Mouse (Mus musculus): Measurements from ENCODE around the gene Elovl3.
"Not testable (repeated sequence)": the region's sequence is repeated elsewhere in the genome, so short reads cannot be mapped to it uniquely, and the experiment has no call there.

The Elovl3 gene

DNA sequence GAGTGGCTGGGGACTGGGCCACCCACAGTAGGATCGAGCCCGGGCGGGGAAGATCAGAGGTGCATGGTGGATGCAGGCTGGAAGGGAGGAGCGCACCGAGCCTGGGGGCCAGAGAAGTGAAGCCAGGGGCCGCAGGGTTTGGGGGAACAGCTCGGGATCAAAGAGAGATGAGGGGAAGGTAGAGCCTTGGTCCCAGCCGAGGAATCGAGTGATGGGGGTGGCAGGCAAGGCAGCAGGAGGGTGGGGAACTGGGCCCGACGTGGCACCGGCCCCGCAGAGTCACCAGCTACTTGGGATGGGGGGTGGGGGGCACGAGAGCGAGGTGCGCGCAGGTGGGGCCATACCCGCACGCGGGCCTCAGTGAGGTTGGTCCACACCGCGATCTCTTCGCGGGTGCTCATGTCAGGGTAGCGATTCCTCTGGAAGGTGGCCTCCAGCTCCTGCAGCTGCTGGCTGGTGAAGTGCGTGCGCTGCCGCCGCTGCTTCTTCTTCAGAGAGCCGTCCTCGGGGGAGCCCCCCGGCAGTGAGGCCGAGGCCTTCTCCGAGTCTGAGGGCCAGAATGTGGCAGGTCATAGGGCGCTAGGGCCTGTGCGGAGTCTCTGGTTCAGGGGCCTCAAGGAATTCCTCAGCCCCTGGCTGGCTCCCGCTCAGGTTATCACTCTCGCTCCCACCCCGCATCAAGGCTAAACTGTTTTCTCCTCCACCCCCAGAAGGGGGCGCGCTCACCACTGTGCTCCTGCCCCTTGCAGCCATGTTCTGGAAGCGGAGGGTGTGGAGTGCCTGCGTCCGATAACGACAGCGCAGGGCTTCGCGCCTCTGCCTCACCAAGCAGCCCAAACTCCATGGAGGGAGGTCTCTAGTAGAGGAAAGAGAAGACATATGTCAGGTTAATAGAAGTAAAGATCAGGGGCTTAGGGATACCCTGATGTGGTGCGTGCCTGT lies 5.2 kb downstream of the Elovl3 start:
- peak; percentile 77 to 84 for DNase-seq

DNA sequence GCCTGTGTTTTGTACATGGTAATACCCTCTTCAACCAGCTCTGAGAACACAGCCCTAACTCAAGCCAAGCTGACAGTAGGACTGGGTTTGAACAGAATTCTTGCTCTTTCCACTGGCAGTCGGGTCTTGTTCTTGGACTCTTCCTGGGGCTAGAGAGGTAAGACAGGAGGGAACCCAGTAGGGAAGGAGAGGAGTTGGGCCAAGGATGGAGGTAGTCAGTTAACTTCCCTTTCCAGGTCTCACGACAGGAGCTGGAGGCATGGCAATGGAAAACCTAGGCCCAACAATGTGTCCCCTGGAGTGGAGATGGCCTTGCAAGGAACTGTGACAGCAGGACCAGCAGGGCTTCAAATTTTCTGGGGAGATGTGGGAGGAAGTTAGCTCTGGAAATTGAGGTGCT lies 8.6 kb downstream of the Elovl3 start:
- DNase-seq = no peak

DNA sequence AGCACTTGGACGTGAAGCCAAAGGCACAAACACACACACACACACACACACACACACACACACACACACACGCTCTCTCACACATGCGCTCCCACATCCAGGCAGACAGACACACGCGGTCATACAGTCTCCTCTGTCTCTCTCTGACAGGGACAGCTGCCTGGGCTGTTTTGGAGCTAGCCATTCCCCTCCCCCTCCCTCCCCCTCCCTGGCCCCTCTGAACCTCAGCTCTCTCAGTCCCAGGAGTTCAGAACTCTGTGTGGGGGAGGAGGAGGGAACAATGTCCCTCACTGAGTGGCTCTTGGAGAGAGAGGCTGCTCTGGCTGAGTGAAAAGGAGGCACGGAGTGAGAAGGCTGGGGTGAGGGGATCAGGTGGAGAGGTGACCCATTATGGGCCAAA lies 9.4 kb downstream of the Elovl3 start:
- peak in 1 of 2 experiments; percentile 27 for DNase-seq

DNA sequence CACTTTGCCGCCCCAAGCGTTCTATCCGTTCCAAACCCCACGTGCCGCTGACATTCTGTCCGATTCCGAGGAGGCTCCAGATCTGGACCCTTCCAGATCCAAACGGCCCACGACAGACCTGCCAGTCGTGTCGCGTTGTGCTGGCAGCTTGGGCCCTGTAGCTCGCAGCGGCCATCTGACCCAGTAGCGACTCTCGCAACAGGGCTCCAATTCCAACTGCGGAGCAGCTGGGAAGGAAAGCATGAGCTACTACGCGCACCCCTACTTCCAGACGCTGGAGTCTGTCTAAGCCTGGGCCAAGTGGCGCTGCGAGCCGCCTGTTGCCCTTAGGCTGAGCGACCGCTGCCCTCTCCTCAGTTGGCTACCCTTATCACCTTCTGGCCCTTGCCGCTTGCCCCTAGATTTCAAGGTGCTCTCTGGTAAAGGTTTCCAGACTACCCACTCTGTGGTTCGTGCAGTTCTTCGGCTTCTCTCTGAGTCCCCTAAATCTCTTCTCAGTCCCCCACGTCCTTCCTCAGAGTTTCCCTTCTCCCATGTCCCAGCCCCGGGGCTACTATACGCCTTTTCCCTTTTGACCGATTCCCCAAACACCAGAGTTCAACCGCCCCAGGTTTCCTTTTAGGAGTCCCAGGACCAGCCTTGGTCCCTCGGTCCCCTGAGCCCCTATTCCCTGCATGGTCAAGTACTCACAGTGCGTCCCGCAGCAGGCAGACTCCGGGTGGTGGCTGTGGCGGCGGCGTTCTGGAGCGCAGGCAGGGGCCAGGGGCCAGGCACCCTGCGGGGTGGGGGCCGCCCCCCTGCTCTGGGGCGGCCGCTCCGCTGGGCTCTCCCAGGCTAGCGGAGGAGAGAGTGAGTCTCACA lies 16.0 kb downstream of the Elovl3 start, which contains the start of gene Pitx3:
Pitx3 (minus strand) TSS at position 816 of the 861 bp plus-strand sequence.
- DNase-seq = peak; percentile 17 to 47

DNA sequence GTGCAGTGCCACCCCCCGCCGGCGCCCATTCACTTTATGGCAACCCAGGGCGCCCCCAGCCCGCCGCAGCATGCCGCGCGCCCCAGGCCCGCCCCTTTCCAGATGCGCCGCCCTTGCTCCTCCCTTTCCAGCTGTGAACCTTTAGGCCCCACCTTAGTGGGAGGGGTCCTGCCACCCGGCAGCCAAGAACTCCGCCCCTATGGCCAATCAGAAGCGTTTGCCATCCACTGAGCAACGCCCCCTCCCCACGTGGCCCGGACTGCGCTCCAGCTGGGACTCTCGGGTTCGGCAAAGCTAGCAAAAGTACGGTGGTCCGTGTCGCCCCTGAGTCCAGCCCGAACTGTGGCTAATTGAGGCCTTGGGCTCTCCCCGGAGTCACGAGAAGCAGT lies 16.7 kb downstream of the Elovl3 start:
- DNase-seq = peak; percentile 91 to 92

DNA sequence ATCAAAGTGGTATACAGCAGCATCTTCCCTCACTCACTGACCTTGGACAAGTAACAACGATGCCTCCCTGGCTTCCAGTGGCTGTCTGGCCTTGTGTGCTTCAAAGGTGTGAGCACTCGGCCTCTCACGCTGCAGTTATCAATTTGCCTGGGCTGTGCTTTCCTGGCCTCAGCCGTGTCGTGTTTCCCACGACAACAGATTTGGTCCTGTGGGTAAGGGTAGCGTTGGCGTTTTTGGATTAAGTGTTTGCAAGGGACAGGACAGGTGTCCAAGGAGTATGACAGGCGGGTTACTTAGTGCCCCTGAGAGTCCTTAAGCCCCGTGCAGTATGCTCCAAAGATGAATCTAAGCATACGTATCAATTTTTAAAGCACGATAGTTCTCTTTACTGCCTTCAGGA lies 17.4 kb downstream of the Elovl3 start:
- no peak for DNase-seq

DNA sequence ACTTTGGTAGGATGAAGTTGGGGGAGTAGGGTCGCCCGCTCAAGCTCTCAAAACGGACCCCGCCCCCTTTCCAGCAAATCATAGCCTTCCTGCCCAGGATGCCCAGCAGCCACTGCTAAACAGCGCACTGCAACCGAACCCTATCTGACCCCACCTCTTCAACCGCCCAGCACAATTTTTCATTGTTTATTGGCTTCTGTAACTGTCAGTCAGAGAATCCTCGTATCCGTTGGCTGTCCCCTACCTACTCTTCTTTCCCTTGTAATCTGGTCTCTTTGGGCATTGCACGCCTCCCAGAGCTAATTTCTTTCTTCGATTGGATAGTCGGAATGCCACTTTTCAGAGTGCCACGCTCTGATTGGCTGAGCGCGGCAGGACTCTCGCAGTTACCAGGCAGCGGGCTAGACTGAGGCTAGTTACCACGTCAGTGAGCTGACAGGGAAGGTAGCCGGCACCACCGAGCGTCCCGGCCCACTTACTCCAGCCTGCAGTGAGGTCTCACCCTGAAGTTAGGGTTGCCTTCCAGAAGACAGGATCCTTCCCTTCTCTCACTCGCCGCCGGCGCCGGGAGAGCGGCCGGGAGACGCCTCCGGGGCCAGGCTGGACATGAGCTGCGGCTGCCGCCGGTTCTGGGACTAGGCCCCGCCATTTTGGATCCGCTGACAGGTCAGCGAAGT lies 20.6 kb downstream of the Elovl3 start, which contains the start of gene Gbf1:
Gbf1 (plus strand) TSS at position 383 of the 677 bp plus-strand sequence.
- peak; percentile 95 to 96 for DNase-seq

DNA sequence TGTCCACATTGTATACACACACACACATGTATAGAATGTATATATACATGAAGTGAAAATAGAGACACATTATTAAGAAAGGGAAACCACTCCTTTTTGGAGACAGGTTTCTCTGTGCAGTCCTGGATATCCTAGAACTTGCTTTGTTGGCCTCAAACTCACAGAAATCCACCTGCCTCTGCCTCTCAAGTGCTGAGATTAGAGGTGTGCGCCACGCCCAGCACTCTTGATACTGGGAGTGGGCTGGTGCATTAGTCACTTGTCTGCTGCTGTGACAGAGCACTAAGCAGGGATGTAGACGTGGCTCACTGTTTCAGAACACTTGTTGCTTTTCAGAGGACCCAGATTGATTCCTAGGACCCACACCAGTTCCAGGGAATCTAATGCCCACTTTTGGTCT lies 34.3 kb downstream of the Elovl3 start:
- no peak for DNase-seq

DNA sequence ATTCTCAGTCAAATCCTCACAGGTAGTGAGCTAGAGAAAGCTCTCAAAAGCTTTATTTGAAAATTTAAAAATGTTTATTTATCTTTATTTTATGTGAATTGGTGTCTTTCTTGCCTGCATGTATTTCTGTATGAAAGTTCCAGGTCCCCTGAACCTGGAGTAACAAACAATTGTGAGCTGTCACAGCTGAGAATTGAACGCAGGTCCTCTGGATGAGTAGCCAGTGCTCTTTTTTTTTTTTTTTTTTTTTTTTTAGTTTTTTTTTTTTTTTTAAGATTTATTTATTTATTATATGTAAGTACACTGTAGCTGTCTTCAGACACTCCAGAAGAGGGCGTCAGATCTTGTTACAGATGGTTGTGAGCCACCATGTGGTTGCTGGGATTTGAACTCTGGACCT lies 35.5 kb downstream of the Elovl3 start:
- not testable (repeated sequence) for DNase-seq

DNA sequence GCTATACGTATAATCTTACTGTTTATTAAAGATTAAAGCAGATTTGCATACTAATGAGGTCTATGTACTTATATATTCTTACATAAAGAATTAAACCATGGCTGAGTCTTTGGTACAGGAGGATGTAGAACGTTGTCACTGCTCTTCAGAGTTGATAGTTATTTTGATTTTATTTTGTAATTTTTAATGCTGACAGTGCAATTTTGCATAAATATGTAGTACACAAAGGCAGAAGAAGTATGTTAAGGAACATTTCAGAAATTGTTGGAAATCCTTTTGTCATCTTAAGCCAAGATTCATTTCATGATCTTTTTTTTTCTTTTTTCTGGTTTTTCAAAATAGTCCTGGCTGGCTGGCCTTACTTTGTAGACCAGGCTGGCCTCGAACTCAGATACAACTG lies 37.7 kb downstream of the Elovl3 start:
- no peak for DNase-seq

DNA sequence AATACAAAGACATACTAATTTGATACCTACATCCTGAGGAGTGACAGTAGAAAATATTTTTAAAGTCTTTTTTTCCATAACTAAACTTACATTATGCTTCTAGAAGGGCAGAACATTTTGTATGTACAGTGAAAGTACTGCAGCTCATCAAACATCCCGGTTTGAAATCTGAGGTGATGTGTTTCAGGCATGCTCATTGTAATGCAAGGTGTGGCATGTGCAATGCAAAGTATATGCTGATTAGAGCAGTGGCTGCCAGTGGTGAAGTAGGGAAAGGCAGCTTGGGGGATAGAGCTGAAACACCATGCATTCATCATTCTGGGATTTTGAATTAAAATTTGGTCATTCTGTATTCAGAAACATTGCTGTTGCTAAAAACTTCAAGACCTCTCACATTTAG lies 38.2 kb downstream of the Elovl3 start:
- no peak for DNase-seq

DNA sequence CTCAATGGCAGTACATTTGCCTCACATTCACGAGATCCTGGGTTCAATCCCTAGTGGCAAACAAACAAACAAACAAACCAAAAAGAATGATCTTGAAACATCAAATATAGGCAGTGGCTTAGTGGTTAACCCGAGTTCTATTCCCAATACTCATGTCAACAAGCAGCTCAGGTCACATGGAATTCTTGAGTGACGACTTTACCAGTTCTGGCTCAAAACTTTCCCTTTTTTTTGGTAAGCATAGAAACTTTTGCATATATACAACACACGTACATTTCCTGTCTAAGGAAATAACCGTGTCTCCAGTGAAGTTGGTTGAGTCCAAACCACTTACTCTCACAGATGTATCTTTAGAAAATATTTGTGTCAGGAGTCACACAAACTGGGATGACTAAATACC lies 40.8 kb downstream of the Elovl3 start:
- no peak for DNase-seq

DNA sequence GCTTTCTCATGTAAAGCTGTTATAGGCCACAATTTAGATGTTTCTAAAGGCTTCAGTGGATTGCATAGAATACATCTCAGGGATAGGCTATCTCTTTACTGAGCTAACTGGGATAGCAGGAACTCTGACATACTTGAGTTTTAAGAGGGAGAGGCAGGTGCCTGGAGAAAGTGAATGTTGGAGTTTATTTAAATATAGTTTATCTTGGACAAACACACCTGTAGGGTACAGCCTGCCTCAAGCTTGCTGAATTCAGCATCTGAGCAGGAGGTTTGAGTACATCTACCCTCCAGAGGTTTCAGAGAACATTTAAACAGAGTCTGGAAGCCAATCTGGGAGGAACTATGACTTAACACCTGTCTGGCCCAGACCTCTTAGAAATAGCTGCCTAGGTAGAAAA lies 43.5 kb downstream of the Elovl3 start:
- no peak for DNase-seq

DNA sequence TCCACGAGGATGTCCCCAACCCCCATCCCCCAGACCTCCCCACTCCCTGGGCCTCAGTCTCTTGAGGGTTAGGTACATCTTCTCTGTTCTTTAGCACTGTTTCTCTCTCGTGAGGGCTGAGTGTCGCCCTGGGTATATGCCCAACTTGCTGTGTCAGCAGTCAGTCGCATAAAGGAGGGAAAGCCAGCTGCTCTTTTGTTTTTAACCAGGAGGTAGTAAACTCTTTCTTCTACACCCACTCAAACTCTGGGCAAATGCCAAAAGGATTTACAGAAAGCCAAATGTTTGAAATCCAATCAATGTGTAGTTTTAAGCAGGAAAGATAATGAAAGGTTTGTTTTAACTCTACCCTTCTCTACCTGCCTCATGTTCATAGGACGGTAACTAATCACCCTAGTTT lies 45.3 kb downstream of the Elovl3 start:
- no peak for DNase-seq

DNA sequence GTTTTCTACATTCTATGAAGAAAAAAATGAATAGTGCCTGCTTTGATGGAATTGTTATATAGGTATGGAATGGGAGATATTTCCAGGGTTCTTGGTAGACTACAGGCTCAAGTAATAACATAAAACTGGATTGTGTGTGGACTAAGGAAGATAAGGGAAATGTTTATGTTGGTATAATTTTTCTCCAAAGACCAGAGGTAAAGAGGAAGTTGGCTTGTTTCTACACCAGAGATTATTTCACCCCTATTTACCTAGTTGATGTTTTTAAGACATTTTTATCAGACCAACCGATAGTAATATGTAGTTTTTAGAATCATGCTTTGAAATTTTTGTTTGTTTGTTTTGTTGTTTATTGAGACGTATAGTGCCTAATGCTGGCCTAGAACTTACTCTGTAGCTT lies 48.6 kb downstream of the Elovl3 start:
- DNase-seq = no peak

DNA sequence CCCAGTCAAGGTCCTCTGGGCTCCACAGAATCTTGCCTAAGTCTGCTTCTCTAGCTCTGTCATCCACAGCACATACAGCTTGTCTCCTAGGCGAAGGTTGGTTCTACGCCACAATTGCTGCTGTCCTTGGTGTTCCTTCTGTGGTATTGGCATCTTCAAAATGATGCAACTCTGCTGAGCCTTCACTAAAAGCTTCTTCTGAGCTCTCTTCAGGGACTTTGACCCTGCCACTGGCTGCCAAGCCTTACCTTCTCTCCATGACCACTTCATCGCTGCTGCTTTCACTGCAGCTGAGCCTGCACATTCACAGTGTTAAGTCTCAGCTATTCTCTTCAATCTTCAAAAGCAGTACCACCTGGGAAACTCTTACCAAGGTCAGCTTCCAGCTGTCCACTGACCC lies 50.5 kb downstream of the Elovl3 start:
- no peak for DNase-seq
